Mouse (Mus musculus) cerebellum, adult 9-10 months (tissue): ENCODE results near the gene Hoxc8.

ENCODE experiments used
- DNase-seq: peaks from one replicate; pipeline ENCODE4 v3.0.0; 2022

Hoxc8 gene

DNA sequence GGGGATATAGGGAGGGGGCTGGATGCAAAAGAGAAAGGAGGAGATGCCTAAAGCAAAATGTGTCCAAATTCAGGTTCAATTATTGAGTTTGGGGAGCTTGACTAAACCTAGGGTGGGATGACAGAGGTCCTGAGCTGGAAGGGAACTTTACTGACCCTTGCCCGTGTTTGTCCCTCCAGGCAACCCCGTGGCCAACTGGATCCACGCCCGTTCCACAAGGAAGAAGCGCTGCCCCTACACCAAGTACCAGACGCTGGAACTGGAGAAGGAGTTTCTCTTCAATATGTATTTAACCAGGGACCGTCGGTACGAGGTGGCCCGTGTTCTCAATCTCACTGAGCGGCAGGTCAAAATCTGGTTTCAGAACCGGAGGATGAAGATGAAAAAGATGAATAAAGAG, 6.7 kb upstream of the Hoxc8 start:
- no peak for DNase-seq

DNA sequence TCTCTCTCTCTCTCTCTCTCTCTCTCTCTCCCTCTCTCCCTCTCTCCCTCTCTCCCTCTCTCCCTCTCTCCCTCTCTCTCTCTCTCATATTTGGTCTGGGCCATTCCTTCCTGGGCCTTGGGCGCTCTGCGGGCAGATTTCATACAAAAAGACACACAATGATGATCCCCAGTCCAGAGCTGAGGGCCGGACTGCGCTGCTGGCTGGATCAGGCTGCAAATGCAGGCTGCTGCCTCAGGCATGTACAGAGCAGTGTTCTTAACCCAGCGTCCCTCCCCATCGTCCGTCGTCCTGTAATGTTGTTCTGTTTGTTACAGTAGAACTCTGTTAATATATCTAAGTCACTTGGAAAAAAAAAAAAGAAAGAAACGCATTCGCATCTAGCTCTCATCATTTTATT, 5.9 kb upstream of the Hoxc8 start:
- DNase-seq, result no peak

DNA sequence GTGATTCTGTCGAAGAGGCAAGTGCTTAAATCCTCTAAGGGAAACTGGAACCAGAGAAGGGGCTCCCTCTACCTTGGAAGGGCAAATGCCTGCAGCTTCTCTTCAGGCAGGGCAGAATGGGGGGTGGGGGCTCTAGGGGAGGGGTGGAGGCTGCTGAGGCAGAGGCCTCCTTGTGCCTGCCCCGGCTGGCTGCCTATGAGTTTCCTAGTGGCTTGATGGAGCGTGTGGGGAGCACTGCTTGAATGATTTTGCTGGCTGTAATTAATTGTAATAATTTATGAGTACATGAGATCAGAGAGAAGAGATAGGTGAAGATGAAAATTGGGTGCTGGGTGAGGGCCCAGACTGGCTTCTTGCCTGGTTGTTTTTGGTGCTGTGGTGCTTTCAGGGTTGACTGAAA, 5.5 kb upstream of the Hoxc8 start:
- no peak for DNase-seq

DNA sequence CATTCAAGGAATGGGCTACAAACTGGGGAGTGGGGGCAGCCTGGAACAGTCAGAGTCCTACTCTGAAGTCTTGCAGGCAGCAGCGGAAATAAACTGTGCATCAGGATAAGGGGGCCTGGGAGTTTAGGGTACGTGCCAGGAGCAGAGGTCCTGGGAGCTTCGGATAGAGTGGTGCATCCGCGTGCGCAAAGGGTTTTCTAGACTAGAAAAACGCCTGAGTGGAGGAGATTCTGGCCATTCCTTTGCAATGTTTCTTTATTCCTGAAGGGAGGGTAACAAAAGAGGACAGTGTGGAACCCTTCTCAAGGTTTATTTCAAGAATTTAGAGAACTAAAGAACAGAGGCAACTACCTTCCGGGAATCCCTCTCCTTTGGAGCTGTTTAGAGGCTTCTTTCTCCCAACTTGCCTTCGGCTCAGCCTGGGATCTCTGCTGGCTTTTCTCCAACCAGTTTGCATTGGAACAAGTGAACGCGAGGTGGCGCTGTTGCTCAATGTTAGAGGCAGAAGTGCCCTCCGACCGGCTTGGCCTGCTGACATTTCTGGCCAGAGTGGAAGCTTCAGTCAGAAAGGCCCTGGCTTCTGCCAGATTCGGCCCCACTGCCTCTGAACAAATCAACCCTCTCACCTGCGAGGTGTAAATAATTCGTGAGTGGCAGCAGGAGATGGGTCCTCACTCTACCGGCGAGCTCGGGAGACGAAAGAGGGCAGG, 3.1 kb upstream of the Hoxc8 start:
- peak; percentile 91 for DNase-seq

DNA sequence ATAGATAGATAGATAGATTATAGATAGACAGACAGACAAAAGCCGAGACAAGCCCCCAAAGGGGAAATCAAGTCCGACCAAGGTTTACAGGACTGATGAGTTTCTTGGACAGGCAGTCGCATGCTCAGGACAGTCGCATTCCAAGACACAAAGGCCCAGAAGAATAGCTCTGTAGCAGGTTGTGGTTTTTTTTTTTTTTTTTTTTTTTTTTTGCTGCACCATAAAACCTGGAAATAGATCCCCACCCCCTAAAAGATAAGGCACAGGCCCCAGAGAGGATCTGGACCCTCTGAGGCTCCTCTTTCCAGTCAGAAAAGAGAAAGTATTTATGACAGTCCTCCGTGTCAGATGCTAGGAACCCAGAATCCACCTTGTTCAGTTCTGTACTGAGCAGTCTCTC, 2.3 kb upstream of the Hoxc8 start:
- DNase-seq, result no peak

DNA sequence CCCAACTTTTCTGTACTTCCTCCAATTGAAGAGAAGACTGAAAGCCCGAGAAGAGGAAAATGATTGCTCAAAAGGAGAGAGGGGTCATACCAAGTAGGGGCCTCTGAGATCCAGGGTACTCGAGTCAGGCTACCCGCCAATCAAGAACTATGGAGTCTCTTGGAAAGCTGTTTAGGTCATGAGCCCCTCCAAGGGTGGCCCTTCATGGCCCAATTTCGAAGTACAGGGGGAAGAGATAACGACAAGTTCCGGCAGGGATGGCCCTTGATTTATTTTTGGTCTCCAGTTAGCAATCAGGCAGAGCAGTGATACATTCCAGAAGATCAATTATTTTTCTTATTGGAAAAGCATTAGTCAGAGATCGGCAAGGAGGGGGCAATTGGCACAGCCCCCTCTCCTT, 1.4 kb downstream of the Hoxc8 start:
- DNase-seq, result no peak

DNA sequence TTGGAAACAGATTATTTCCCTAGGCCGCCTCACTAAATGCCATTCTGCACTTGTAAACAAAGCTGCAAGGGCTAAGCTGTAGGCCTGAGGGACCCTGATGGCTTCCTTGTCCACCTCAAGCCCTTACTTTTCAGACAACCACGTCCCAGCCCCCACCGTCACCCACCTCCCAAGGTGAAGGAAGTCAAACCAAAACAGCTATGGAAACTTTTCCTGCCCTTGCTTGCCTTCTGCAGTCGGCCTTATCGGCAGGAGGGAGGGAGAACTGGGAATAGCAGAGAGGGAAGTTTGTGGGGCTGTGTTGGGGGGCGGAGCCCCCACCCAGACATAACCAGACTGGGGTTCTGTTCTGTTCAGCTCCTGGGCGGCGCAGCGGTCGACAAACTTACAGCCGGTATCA, 1.8 kb downstream of the Hoxc8 start:
- DNase-seq, result no peak

DNA sequence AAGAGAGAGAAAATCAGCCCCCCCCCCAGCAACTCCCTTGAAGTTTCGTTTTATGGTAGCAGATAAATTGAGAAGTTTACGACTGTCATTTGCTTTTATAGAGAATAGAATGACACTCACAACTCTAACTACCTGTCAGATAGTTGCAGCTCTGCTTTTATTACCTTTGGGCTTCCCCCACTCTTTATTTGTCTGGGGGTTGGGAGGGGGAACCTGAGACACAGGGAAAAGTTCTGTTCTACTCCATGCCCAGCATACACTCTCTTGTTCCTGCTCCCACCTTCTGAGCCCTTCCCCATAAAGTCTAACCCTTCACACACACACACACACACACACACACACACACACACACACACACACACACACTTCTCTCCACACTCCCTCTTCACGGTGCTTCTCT, 2.5 kb downstream of the Hoxc8 start:
- DNase-seq, result no peak

DNA sequence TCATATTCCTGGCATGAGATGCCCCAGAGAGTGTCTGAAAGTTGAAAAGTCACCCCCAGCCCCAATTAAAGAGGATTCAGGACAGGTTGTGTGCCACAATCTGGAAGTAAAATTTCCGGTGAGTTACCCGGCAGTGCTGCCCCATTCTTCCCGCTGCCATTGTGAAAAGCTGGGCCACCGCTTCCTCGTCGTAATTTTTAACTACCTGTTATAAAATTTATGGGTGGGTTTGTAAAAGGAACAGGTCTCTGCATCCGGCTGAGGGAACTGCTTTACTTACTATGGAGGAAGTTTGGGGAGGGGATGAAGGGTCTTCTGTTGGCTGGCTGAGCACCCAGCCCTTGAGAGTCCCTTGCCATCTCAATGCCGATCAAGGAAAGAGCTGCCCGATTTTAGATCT, 6.1 kb downstream of the Hoxc8 start:
- no peak for DNase-seq

DNA sequence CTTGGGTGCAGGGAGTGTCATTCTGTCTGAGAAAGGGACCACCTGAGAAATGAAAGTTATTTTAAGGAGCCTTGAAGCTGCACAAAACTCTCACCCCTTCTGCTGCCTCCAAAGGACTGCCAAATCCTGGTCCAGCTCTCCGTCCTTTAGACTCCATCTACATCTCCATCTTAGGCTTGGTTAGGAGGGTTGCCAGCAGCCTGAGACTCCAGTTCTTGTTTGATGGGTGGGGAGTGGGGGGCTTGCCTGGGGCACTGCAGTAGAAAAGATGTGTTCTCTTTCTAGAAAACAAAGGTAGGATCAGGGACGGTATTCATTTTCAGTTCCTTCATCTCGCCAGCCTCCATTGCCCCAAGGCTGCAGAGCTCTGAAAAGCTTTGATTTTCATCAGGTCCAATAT, 7.0 kb downstream of the Hoxc8 start:
- no peak for DNase-seq

DNA sequence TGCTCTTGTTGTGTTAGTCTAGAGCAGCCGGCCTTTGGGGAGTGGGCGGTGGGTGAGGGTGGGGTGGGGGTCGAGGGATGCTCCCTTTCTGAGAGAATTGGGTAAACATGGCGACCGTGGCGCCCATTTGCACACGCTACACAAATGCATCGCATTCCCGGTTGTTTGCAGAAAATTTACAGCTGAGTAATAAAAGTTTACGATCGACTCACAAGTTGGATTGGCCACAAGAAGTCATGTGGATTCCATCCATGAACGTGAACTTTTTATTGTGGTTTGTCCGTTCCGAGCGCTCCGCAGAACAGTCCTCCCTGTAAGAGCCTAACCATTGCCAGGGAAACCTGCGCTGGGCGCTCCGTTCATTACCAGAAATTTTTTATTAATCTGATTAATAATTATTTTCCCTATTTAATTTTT, 7.5 kb downstream of the Hoxc8 start, which contains the start of gene Hoxc6:
Gene Hoxc6, plus strand, starts transcription at position 319 of the 417 bp plus-strand sequence.
- no peak for DNase-seq

DNA sequence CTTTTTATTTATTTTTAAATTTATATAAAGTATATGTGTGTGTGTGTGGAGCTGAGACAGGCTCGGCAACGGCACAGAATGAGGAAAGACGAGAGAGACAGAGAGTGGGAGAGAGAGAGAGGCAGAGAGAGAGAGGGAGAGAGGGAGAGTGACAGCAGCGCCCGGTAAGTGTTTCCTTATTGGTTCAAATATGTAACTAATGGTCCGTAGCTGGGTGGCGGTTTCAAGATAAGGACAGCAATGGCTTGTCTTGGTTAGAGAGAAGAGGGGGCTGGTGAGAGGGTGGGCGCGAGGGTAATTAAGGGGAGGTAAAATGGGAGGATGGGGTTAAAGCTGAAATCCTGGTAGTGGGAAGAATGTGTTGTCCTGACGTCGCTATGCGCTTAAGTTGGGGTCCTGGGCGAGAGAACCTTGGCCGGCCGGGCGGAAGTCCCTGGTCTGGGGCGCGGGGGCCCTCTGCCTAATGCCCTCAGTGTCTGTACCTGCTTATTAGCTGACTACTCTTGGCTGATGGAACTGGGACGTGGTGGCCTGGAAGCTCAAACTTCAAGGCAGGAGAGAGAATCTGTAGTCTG, 8.3 kb downstream of the Hoxc8 start:
- DNase-seq, result no peak

DNA sequence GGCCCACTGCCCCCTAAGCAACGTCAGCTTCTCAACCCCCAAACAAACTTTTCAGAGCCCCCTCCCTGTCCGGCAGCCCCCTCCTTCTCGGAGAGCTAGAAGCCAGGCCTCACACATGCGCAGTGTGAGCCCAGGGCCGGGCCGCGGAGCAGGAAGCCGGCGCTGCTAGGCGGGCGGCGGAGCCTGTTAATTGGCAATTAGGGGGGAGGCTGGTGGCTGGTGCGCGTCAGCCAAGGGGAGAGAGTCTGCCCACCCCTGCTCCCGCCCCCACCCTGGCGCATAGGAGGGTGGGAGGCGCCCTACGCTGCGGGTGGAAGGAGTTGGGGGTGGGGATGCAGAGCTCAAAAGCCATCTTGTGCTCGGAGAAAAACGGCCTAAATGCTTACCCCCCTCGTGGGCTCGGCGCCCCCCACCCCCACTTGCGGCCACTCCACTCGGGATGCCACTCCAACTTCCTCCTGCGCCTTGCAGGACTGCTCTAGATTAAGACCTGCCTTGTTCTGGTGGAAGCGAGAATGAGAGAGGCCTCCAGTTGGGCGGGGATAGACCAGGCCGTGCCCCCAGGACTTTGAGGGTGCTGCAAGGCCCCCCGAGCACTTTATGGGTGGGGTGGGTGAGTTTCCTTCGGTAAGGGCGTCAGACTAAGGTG, 8.9 kb downstream of the Hoxc8 start:
- no peak for DNase-seq

DNA sequence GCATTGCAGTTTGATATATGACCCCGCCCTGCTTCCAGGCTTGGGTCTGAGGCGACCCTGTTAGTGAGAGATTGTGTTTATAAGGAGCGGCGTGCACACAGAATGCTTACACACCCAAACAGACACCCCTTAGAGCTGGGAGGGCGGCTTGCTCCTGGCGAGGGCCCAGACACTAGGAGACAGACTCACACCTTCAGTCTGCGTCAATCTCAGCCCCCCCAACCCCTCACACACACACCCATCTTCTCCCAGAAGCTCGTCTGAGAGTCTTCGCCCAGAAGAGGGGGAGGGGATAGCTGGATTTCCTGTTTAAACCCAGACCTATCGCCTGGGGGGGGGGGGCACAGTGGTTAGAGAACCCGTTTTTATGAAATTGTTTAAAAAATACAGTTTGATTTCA, 9.5 kb downstream of the Hoxc8 start:
- DNase-seq, result no peak

DNA sequence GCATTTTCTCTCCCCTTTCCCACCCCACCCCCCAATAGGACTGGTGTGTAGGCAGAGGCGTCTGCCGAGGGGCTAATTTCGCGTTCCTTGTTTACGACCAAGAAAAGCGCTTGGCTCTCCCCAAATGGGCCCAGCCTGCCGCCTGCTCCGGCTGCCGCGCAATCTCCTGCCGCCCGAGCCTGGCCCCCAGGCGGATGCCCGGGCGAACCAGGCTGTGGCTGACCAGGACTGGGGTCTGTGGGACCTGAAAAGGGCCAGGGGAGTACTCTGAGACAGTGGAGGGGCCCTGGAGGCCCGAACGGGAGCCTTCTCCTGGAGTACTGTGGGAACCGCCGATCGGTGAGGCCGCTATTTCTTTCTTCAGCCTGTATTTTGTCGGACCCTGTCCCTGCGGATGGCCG, 10.1 kb downstream of the Hoxc8 start:
- DNase-seq, result no peak

DNA sequence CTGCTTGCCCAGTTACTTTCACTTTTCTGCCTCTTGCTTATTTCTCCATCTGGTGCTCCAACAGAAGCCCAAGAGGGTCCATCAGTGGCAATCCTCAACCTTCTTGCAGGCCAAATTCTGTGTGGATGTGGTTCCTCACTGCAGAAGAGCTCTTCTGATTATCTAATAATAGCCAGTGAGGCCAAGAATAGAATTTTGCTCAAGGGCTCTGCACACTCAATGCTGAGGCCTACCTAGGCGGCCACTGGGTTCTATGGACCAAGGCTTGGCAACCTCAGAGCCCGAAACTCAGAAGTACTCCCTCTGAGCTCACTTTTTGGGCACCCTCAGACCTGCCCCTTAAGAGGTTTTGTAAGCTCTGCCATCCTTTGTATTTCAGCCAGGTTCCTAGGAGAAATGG, 11.0 kb downstream of the Hoxc8 start:
- no peak for DNase-seq

DNA sequence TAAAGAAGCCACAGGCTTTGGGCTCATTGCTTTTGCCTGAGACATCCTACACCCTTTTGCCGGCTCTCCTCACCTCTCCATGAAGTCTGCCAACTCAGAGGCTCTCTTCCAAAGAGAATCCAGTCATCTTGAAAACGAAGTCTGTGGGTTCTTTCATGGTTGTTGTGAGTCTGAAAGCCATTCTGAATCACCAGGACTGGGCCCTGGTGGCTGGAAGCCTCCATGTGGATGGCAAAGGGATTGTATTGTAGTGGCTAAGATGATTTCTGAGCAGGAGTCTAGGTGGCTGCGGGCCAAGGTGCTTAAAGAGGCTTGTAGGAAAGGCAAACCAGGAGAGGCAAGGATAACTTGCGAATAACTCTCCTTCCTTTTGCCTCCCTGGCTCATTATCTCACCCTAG, 11.7 kb downstream of the Hoxc8 start:
- no peak for DNase-seq

DNA sequence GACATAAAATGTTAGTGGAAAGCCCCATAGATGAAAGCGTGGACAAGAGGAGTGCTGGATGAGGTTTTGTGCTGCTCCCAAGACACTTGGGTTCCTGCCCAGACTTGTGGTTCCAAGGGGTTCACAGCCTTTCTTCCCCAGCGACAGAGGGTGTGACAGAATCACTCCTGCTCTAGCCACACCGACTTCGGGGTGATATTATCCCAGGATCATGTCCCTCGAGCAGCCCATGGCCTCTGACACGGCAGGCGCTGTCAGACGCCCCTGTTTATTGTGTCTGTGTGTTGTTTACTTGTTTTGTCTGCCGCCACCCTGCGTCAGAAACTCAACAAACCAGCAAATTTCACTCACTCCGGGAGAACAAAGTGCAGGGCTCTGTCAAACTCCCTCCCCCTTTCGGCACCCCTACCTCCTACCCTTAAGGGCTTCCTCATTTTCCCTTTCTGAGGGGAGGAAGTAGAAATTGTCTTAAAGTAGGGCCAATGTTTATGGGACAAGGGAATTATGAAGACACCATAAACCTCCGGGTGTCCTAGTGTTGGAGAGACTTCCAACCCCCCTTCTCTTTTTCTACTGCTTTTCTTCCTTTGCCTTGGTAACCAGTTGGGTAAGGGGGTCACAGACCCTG, 12.5 kb downstream of the Hoxc8 start:
- no peak for DNase-seq

DNA sequence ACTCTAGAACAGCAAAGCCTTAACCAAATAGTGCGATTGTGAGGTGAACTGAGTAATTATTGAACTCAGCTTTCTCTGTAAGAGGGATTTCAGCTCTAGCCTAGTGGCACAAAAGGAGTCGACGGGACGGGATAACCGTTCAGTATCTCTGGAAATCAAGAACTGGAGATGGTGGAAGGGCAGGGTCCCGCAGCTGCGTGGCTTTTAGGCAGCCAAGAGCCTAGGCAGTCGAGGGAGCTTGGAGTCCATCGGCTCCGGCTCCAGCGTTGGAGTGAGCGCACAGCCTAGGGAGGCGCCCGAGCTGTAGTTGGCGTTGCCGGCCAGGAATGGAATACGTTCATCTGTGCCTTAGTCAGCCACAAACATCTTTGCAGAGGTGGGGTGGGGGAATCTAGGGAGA, 14.9 kb downstream of the Hoxc8 start:
- no peak for DNase-seq

DNA sequence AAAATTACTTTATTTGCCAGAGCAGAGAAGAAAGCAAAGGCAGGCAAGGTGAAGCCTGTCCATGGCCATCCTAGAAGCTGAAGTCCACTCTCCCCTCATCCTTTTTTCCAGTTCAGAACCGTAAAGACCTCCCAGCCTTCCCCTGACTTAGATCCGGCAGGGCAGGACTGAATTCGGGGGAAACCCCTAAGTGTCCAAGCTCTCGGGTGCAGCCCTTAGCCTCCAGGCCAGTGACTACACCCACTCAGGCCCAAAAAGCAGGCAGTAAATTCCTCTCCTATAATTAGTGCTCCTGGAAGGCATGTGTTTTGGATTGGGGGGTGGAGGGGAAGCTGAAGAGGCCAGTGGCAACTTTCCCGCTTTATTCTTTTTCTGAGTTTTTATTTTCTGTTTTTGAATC, 15.4 kb downstream of the Hoxc8 start:
- no peak for DNase-seq

DNA sequence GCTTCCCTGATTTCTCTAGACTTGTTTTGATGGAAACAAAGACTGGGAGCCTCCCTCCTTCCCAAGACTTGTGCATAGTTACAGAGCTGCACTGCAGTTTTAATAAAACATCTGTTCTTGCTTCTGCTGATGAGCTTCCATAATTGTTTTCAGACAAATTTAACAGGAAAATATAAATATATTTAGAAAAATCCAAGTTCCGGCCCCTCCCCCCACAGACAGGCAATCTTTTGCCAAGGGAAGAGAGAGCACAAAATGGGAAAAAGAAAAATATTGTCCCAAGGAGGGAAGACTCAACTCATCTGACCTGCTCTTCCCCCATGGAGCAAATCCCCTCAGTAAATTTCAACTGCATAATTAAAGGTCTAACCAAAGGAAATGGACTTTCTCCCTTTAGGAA, 15.9 kb downstream of the Hoxc8 start:
- DNase-seq, result no peak

DNA sequence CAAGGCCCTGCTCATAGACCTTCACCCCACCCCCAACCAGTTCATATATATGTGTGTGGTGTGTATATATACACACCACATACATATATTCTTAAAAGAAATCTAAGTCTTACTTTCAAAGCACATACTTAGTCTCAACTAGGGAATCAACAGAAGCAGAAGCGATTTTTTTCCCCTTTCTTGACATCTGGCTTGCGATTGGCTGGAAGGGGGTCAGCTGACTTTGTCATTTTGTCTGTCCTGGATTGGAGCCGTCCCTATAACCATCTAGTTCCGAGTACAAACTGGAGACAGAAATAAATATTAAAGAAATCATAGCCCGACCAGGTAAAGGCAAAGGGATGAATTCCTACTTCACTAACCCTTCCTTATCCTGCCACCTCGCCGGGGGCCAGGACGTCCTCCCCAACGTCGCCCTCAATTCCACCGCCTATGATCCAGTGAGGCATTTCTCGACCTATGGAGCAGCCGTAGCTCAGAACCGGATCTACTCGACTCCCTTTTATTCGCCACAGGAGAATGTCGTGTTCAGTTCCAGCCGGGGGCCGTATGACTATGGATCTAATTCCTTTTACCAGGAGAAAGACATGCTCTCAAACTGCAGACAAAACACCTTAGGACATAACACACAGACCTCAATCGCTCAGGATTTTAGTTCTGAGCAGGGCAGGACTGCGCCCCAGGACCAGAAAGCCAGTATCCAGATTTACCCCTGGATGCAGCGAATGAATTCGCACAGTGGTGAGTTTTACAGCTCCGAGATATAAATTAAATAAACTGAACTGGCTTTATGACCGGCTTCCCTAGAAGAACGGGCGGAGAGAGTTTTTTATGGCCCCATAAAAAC, 19.1 kb downstream of the Hoxc8 start:
- DNase-seq, result no peak
